Mouse (Mus musculus) lung, adult 2 months (tissue): Measurements from ENCODE around the gene Usp42.

ENCODE experiments used
- CTCF ChIP-seq: fragments of 200-500 bp; IDR thresholded peaks from 2 replicates; pipeline ENCODE4 v1.5.1; 2011; ENCODE audit warnings: mild to moderate bottlenecking, low read length, control low read depth; ENCODE audit not compliant: insufficient read depth
- POLR2A ChIP-seq: fragments of 200-500 bp; IDR thresholded peaks from 2 replicates; pipeline ENCODE4 v1.6.1; 2011; ENCODE audit warnings: low read depth, mild to moderate bottlenecking, control low read depth, low read length, borderline replicate concordance; ENCODE audit errors: extremely low read depth

DNA sequence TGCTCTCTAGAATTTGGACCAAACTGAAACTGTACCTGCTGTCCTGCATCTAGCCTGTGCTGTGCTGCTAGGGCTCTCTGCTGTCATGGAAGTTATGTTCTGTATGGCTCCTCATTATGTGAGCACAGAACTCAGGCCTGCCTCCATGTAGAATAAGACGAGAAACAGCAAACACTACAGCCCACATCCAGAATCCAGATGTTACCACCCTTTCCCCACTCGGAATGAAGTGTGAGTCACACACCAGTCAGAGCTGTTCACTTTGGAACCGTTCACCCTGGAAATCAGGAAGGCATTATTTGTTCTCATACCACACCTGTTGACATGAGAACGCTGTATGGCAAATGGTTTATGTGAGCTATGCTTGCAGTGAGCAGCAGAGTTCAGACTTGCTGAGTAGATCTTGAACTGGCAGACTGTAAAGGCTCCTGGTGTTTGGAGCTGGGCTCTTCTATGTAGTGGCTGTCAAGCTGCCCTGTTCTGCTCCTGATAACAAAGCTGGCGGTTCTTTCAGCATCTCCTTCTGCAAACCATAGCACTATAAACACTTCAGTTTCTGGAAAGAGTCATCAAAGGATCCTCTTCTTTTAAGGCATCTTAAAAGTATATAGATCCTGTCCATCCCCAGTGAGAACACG lies 53.3 kb downstream of the Usp42 start:
- TF ChIP-seq CTCF: no peak
- no peak for TF ChIP-seq POLR2A
